Mouse (Mus musculus): ENCODE measurements around the gene Rprd2.
"Not testable (repeated sequence)": the region's sequence is repeated elsewhere in the genome, so short reads cannot be mapped to it uniquely, and the experiment has no call there.

The Rprd2 gene

DNA sequence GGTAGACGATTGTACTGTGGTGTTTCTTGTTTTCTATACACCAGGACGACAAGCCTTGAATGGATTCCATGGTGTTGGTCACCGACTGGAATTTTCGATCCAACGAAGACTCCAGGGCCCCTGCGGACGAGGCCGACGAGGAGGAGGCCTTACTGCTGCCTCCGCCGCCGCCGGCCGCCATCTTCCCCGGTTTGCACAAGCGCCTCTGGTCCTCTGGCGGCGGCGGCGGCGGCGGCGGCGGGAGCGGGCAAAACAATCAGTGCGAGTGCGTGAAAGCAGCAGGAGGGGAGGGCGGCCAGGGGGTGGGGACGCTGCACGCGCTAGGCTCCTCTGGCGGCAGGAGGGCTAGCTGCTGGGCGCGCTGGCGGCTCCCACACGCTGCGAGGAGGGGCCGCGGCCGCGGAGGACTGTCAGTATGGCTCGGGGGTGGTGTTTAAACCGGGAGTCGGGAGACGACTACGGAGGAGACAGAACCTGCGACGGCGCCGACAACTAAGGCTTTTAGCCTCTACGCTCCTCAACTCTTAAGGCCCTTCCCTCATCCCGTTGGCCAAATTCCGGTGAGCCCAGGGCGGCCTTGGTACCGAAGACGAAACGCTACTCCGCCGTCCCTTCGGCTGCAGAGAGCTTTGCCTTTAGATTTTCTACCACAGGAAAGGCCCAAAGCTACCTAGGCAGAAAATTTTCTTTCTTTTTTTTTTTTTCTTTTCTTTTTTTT, at the start of gene Rprd2:
Rprd2 (minus strand) TSS at position 293 of the 718 bp plus-strand sequence.
- peak; percentile 84 for DNase-seq (ENCODE audit: low spot score)

DNA sequence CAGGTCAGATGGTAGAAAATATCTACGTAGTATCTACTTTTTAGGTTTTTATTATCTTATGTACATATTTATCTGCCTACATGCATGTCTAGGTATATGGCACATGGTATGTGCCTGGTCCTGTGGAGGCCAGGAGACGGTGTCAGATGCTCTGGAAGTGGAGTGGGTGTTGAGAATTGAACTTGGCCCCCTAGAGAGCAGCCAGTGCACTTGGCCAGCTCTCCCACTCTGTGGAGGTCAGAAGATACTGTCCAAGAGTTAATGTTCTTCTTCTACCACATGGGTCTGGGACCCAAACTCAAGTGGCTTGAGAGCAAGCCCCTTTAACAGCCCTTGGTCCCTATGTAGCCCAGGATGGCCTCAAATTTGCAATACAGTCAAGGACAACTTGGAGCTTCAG, 48.7 kb upstream of the Rprd2 start:
- no peak for DNase-seq (ENCODE audit: low spot score)

DNA sequence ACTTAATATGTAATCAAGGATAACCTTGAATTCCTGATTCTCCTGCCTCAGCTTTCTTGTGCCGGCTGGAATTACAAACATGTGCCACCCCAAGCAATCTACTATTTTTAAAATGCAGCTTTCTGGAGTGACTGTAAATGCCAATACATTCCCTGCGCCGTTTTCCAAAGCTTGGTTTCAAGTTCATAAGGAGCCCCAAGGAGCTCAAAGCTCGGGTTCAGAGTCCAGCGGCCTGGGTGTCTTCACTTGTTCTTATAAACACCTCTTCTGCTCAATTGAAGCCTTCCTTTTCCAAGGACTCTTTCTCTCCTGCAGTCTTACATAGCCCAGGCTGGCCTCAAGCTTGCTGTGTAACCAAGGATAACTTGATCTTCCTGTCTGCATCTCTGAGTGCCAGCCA, 47.4 kb upstream of the Rprd2 start:
- no peak for DNase-seq (ENCODE audit: low spot score)

DNA sequence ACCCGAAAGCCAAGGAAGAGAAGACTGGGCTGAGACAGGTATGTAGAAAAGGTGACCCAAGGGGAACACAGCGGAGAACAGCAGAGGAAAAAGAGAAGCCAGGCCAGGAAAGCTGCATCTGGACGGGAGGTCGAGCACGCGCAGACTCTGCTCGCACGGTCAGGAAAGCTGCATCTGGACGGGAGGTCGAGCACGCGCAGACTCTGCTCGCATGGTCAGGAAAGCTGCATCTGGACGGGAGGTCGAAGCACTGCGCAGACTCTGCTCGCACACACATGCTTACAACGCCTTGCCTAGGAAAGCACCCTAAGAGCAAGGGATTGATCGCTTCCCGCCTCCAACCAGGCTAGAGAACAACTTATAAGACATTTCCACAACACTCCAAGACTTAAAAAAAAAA, 46.9 kb upstream of the Rprd2 start:
- DNase-seq (ENCODE audit: low spot score): no peak

DNA sequence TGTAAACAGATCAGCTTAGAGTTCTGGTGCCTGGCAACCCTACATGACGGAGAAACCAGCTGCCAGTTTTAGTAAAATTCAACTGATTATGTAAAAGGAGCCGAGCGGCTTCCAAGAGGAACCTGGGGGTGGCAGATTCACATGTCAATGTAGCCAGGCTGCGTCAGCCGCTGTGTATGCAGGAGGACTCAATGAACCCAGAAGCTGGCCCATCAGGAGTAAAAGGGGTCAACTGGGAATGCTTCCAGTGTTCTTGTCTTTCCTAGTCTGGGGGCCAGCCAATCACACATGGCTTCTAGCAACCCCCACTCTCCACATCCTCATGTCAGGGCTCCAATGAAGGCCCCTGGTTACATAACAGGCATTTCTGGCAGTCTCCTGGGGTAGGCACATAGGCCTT, 46.4 kb upstream of the Rprd2 start:
- no peak for DNase-seq (ENCODE audit: low spot score)

DNA sequence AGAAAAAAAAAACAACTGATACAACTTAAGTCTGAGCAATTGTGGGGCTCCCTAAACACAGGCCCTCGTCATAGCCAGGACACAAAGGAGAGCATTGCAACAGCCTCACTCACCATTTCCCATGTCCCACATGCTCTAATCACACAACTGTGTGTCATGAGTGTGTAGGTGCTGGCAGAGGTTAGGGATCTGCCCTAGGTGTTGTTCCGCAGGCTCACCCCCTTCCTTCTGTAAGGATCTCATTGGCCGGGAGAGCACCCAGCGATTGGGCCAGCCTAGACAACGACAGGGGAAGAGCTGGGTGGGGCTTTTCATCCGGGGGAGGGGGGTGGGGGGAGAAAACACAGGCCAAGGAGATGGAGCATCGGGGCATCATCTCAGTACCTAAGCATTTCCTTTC, 44.9 kb upstream of the Rprd2 start:
- no peak for DNase-seq (ENCODE audit: low spot score)

DNA sequence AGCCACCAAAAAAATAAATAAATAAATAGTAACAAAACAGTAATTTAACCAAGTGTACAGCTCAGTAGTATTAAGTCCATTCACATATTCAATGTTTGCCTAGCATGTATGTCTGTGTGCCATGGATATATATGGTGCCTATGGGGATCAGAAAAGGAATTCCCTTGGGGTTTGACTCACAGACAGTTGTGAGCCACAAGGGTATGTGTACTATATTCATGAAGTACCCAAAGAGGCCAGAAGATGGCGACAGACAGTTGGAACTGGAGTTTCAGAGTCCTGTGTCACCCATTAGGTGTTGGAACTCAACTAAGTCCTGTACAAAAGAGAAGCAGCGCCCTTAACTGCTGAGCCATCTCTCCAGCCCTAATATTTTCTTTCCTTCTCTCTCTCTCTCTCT, 43.1 kb upstream of the Rprd2 start:
- peak; percentile 70 for DNase-seq (ENCODE audit: low spot score)

DNA sequence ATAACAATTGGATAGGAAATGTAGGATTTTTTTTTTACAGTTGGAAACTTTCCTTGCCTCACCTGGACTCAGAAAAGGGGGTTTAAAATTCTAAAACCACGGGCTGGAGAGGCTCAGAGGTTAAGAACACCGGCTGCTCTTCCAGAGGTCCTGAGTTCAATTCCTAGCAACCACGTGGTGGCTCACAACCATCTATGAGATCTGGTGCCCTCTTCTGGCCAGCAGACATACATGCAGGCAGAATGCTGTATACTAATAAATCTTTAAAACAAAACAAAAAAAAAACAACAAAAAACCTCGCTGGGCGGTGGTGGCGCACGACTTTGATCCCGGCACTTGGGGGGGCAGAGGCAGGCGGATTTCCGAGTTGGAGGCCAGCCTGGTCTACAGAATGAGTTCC, 42.6 kb upstream of the Rprd2 start:
- DNase-seq (ENCODE audit: low spot score): no peak

DNA sequence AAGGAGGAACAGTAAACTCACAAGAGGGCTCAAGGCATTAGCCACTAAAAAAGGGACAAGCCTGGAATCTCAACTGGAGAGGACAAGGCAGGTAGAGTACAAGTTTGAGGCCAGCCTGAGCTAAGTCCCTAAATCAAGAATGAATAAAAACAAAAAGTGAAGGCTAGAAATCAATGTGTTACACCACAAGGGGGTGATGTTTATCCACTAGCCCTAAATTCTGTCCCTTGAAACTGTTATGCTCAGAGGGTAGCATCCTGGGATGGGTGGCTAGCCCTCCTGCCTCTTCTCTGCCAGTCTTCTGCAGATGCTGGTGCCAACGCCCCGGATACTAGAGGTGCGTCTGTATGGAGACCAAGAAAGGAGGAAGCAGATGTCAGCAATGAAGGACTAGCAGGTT, 41.7 kb upstream of the Rprd2 start:
- DNase-seq (ENCODE audit: low spot score): no peak

DNA sequence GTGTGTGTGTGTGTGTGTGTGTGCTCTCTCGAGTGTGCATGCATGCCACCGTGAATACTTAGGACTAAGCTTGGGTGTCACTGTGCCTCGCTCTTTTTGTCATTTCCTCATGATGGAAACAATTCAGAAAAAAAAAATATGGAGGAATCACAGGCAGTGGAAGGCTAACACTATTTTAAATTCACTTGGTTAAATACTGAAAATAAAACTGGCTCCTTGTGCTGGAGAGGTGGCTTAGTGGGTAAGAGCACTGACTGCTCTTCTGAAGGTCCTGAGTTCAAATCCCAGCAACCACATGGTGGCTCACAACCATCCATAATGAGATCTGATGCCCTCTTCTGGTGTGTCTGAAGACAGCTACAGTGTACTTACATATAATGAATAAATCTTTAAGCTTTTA, 39.6 kb upstream of the Rprd2 start:
- DNase-seq (ENCODE audit: low spot score): not testable (repeated sequence)

DNA sequence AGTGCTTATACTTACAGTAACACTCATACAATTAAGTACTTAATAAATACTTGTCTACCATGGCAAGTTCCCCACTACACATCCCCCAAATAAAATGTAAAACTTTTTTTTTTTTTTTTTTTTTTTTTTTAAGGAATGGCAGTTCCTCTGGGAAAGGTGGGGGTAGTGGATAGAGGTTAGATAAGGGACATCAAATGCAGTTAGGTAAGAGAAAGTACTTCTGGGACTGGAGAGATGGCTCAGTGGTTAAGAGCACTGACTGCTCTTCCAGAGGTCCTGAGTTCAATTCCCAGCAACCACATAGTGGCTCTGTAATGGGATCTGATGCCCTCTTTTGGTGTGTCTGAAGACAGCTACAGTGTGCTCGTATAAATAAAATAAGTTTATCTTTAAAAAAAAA, 38.4 kb upstream of the Rprd2 start:
- not testable (repeated sequence) for DNase-seq (ENCODE audit: low spot score)

DNA sequence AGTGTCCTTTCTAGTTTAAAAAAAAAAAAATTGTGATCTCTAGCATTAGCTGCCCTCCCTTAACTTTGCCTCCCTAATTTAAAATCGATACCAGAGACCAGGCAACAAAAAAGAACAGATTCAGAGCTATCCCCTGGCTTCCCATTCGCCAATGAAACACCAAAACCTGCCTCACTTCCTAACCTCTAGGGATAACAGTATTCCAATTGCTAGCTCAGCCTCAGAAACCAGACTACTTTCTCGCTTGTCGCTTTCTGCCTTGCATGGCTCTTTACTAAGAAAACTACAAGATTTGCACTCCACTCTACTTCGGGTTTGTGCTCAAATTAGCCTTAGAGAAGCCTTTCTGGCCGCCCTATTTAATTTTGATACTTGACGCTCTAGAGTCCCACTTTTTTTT, 37.5 kb upstream of the Rprd2 start:
- DNase-seq (ENCODE audit: low spot score): no peak

DNA sequence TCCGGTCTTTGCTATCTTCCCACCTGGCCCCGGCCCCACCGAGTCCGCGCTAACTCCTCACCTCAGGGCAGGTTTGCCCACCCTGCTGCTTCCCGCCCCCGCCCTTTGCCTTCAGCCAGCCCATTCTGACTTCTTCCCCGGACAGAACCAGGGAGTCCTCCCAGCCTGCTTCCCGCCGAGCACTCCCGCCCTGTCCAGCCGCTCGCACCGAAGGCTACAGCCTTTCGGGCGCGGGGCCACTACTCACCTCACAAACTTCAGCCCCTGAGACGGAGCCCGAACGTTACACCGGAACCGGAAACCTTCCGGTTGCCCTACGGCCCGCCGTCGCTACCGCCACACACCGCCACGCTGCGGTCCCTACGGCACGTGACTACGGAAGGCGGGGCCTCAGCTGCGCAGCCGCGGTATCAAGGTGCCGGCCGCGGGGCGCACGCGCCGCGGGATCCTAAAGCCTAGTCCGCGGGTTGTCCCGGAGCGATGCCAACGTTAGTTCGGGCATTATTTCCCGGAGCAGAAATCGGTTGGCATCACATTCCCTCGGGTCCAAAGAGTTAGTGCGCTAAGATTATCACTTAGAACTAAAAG, 36.9 kb upstream of the Rprd2 start, which contains the start of gene Prpf3:
Prpf3 (minus strand) TSS at position 384 of the 588 bp plus-strand sequence.
- peak; percentile 97 for DNase-seq (ENCODE audit: low spot score)

DNA sequence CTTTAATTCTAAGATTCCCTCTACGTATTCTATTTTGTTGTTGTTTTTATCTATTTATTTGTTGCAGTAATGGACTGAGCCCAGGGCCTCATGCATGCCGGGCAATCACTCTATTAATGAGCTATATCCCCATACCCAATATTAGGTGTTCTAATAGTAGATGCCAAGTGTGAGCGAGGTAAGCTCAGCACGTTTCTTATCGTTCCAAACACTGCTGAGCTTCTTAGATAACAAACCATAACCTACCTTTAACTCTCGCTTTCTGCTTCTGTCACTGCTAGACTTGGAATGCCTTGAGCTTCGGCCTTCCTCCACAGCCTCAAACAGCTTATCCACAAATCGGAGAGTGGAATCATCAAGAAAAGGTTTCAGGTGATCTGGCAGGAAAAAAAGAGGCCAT, 32.7 kb upstream of the Rprd2 start:
- no peak for DNase-seq (ENCODE audit: low spot score)

DNA sequence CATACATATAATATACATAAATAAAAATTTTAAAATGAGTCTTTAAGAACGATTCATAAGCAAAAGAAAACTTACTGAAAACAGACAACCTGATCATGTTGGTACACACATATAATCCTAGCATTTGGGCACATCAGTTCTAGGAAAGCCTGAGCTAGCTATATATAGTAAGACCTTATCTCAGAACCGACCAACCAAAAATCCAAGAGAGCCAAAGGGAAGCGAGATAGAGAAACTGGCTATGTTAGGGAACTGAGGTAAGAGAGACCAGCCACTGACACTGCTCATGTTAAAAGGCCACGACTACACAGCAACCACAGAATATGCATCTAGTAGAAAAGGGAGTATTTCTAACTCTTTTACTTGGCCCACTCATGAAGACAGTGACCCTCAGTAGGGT, 31.9 kb upstream of the Rprd2 start:
- DNase-seq (ENCODE audit: low spot score): no peak

DNA sequence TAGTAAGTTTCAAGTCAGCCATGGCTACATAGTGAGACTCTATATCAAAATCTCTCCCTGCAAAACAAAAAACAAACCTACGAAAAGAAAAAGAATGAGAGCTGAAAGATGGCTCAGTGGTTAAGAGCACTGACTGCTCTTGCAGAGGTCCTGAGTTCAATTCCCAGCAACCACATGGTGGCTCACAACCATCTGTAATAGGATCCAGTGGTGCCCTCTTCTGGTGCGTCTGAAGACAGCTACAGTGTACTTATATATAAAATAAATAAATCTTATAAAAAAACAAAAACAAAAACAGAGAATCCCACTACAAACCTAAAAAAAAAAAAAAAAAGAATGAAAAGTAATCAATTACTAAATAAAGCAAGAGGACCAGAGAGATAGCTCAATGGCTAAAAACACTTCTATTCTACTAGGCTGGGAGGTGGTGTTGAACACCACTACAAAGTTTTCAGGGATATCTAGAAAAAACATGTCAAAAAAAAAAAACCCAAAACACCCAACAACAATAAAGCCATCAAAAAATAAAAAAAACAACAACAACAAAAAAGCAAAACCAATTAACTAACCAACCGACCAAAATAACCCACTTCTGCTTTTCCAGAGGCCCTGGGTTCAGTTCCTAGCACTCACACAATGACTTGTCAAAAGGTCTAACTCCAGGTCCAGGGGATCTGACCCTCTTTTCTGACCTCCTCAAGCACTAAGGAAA, 24.0 kb upstream of the Rprd2 start:
- DNase-seq (ENCODE audit: low spot score): no peak

DNA sequence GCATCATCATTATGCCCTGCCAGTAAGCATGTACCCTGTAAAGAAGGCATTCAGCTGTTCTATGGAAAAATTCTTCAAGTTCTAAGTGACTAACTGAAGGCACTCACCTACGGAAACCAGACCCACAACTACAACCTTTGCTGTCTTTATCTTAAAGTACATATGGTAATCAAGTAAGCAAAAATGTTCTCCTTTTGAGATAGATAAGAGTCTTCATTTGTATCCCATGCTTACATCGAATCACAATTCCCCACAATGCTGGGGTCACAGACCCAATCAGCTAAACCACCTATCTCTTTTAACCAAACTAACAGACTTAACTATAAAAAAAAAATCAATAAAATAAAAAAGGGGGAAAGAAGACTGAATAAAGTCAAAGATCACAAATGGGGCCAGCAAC, 20.6 kb upstream of the Rprd2 start:
- DNase-seq (ENCODE audit: low spot score): no peak

DNA sequence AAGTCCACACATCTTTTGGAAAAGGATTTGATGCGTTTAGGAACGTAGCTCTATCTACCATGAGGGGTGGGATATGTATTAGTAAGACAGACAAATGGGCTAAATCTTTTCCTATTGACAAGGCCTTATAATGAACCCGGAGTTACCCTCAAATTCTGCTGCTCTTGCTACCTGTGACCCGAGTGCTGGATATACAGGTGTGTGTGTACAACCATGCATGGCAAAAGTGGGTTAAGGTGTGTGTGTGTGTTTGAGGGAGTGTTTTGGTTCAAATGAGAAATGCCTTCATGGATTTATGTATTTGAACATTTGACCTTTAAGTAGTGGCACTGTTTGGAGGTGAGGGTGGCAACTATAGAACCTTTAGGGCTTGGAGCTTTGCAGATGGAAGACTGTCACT, 10.4 kb upstream of the Rprd2 start:
- DNase-seq (ENCODE audit: low spot score): no peak

DNA sequence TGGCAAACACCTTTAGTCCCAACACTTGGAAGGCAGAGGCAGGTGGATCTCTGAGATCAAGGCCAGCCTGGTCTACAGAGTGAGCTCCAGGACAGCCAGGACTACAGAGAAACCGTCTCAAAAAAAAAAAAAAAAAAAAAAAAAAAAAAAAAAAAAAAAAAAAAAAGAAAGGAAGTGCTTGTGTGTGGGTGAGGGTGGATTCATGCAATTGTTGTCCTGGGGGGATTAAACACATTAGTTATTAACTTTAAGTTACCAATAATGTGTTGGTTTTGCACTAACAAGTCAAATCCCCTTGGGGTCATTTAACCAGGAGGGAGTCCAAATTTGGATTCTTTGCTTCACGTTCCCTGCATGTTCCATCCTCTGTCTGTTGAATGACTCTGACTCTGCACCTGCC, 7.6 kb upstream of the Rprd2 start:
- DNase-seq (ENCODE audit: low spot score): no peak

DNA sequence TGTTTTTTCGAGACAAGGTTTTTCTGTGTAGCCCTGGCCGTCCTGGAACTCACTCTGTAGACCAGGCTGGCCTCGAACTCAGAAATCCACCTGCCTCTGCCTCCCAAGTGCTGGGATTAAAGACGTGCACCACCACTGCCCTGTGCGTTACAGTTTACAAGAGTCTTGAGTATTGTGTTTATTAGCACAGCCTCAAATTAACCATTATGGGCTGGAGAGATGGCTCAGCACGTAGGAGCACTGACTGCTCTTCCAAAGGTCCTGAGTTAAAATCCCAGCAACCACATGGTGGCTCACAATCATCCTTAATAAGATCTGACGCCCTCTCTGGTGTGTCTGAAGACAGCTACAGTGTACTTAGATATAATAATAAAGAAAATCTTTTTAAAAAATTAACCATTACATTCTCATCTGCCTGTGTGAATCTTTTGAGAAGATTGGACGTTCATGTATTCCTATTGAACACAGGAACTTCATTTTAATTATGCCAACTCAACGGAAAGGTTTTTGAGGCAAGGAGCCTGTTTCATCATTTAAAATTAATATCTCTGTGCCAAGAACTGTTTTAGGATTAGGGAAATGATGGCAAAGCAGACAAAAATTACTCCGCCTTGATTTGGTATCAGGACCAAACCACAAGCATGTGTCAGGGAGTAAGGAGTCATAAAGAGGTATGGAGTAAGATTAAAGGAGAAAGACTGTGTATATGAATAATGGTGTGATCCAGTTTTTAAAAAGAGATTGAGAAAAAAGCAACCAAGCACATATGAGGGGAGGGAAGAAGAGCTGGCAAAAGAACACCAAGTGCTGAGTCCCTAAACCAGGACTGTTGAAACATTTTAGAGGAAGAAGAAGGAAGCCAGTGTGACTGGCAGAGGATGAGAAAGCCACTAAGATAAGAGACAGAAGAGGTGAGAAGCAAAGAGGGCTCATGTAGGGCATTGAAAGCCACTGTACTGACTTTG, 1.7 kb upstream of the Rprd2 start:
- DNase-seq (ENCODE audit: low spot score): no peak

DNA sequence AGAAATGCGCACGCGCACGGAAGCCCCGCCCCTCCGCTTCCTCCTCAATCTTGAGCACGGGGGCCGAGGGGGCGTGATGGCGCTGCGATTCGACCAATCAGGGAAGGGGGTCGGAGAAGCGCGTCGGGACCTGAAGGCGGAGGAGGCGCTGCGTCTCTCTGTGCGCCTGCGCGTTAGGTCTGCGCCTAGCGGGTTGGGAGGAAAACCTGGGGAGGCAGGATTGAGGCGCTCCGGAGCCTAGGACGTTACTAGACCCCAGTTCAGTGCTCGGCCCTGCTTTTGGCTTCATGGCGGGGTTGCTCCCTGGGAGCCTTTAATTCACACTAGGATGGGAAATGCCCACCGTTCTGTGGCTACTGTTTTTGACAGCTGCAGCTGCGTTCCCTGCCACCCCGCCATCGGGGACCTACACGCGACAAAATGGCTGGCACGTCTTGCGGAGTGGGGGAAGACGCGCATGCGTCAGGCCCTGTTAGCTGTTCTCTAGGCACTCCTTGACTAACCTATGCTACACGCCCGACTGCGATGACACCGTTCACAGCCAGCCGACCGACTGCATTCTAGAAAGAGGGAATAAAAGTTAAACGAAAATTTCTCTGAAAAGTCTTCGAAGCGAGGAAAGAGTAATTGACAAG, 805 bp upstream of the Rprd2 start:
- peak; percentile 100 for DNase-seq (ENCODE audit: low spot score)

DNA sequence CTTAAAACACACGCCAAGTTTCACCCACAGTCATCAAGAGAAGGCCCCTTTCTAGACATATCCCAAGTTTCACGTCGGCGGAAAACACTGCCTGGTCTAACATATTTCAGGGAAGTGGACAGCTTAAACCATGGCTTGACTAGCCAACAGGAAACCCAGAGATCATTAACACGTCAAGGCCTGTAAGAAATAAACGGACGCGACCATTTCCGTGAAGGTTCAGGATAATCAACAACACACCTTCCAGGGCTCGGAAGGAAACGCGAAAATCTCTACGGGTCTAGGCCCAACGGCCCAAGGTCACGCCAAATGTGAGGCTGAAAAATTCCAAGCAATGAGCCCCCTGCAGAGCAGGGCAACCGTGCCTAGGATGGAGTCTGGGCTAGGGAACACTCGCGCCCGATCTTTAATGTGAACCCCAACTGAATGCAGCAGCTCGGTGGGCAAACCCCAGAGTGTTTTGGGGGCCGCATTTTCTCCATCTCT, 594 bp downstream of the Rprd2 start:
- DNase-seq (ENCODE audit: low spot score): peak; percentile 60

Measured in testis, postnatal 10 days (tissue).